Mouse (Mus musculus): ENCODE data around the gene Rpl22. TPM values are rescaled to one million over a fixed set of nuclear protein-coding genes. Genes with fewer than 3 reads are reported as not detected.

The Rpl22 gene
- total RNA-seq, 2 experiments from 2014 or later = 233 to 251 TPM

DNA sequence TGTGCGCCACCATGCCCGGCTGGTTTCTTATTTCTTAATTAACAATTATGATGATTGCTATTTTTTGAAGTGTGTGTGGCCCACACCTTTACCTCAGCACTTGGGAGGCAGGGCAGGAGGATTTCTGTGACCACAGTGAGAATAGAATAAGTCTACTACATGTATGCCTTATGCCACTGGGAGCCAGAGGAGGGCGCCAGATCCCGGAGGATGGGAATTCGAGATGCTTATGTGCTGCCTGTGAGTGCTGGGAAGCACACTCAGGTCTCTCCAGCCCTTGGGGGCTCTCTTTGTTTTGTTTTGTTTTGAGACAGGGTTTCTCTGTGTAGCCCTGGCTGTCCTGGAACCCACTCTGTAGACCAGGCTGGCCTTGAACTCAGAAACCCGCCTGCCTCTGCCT is 3.1 kb downstream of the Rpl22 start:
- intact Hi-C loops (cut with DNase I; ENCODE audit: low total_unique reads) = no loop called here
- DNase-seq = no peak

DNA sequence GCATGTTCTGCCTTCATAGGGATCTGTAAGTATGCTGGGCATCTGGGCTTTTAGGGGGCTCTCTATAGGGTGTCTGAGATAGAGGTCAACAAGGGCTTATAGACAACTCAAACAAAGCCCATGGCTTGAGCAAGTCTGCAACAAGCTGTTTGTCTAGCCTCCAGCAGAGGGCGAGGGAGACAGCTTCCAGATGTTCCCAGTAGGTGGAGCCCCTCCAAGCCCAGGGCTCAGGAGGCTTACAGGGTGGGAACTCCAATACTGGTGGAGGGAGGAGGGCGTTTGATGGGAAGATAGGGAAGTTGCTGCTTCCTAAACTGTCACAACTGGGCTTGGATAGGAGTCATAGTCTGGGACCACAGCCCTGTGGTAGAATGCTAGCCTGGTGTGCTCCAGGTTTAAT is 7.4 kb downstream of the Rpl22 start:
- intact Hi-C loops (cut with DNase I; ENCODE audit: low total_unique reads) = no loop called here

DNA sequence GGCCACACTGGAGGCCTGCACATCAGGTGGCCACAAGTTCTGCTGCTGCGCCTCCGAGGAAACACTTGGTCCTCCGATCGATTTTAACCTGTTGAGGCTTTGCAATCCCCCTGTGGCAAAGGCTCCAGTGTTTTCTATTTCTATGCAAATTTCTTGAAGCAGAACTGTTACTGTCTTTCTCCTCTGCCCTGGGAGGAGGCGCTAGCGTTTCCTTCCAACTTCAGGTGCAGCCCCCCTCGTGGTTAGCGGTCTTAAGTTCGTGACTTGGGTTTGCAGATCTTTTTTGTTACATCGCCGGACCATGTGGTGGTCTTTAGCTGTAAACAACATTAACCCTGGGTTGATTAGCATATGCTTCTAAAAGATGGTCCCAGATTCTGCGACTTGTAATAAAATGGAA is 8.0 kb downstream of the Rpl22 start:
- intact Hi-C loops (cut with DNase I; ENCODE audit: low total_unique reads) = no loop called here
- DNase-seq = no peak

More for the DNA sequence above, 7.4 kb downstream of the Rpl22 start:
- DNase-seq = peak; percentile 74

DNA sequence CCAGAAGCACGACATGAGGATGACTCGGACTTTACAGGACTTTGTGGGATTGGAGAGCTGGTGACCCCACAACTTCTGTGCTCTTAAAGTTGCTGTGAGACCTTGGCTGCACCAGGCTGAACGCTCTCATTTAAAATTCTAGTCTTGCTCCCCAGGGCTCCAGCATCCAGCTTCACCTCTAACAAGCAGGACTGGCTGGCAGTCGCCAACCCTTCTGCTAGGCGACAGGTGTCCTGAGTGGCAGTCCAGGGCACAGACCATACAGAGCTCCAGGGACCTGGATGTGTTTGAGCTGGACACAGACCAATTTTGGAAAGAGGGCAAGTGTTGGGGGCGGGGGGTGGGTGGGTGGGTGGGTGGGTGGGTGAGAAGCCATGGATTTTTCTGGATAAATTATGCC is 12.2 kb downstream of the Rpl22 start:
- no peak for DNase-seq
- intact Hi-C loops (cut with DNase I; ENCODE audit: low total_unique reads) = no loop called here

DNA sequence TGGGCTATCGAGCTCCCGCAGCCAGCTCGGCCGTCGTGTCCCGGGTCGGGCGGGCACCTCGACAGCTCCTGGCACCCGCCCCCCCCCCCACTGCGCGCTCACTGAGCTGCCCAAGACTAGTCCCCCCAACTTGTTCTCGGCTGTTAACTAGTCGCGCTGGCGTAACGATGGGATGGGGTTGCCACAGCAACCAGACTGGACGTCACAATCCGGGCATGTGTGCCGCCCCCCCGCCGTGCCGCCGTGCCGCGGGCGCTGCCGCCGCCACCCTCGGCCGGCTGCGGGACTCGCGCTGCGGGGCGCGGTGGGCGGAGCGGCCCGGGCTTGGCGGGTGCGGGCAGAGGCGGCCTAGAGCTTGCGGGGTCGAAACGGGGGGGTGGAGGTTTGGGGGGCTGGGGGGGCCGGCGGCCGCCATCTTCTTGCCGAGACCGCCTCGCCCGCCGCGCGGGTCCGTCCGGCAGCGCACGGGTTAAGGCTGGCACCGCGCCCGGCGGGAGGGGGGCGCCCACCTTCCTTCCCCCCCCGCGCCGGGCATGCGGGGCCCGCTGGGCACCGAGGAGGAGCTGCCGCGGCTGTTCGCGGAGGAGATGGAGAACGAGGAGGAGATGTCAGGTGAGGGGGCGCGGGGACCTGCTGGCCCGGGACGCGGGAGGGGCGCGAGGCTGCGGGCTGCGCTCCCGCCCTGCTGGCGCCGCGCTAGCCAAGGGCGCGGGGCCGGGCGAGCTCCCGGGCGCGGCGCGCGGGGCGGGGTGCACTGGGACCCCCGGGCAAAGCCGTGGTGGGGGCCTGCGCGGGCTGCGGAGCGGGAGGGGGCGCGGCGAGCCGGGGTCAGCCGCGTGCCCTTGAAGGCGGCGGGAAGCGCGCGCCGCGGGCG is 13.1 kb downstream of the Rpl22 start, which contains the start of gene Chd5:
Gene Chd5 (plus strand): TSS at position 233 of the 874 bp plus-strand sequence.
- intact Hi-C loops (cut with DNase I; ENCODE audit: low total_unique reads) = no loop called here
- no peak for DNase-seq

DNA sequence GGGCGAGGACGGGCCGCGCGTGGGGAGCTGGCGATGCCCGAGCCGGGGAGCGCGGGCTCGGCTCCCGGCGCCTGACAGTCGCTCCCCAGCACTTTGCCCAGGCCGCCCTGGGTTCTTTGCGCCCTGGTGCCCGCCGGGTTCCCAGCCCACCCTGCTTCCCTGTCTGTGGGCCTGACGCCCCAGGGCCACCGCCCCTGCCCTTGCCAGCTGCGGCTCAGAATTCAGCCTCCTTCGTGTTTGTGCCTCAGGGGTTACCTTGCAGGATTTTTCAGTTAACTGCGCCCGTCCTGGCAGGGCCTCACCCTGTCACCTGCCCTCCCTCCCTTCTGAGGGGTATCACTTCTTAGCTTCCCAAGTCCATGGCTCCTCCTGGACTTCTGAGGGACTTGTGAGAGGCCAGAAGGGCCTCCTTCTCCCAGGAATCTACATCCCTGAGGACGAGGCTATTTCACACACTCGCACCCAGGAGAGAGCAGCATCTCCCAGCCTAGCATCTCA is 13.8 kb downstream of the Rpl22 start:
- intact Hi-C loops (cut with DNase I; ENCODE audit: low total_unique reads) = no loop called here
- DNase-seq = no peak

DNA sequence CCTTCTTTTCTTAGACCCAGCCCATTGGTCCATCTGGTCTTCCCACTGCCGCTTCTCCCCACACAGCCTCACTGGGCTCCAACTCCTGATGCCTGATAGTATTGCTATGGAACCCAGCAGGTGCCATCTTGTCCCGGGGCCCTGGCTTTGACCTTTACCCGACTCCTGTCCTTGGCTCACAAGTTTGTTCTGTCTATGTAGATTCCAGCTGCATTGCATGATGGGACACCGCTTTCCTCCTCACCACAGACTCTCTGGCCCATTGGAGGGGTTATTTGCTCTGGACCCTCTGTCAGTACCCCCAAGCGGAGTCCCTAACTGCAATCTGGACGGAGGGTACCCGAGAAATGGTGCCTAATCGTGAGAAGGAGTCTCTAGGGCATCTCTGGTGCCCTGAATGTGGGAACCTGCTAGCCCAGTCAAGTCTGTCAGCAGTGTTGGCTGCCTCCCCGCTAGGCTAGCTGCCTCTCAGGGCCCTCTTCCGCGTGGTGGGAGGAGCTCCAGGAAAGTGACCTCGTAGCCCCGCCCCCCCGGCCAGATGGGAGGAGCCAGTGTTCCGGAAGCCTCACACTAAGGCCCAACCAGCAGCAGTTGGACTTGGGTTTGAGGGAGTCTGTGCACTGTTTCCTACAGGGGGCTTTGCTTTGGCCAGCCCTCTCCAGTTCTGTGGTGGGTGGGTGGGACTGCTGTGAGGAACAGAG is 15.2 kb downstream of the Rpl22 start:
- DNase-seq = no peak
- intact Hi-C loops (cut with DNase I; ENCODE audit: low total_unique reads) = loop anchor here (5.0 kb wide), 2 partner anchors 97 to 152 kb away; no protein-coding TSS in a partner anchor

DNA sequence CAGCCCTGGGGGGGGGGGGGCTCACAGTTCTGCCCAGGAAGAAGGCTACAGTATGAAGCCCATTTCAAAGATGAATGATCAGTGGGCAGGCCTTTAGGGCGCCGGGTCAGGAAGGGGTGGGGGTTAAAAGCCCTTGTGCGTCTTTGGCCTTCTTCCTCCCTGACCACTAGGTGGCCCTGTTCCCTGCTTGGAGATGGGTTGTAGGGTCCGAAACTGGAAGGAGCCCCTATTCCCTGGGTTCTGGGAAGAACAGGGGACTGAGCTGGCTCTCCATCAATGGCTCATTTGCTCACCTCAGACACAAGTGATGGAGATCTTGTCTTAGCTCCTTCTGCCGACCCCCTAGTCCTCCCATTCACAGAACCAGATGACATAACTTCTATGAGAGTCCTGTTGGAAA is 17.8 kb downstream of the Rpl22 start:
- intact Hi-C loops (cut with DNase I; ENCODE audit: low total_unique reads) = loop anchor here (5.0 kb wide), 2 partner anchors 94 to 149 kb away; no protein-coding TSS in a partner anchor
- no peak for DNase-seq

DNA sequence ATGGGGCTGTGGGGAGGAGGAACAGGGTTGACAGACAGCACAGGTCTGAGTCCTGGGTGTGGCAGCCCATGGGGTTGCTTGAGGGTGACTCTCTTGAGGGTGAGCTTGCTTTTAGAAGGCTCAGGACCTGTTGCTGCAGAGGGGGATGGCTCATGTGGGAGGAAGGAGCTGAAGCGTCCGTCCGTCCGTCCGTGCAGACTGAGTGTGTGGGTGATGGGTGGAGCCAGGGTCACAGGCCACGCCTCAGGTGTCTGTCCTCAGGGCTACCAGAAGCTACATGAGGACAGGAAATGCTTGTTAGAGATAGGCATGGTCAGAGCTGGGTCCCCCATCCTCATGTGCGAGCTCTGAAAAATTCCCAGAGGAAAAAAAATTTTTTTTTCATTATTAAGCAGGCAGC is 19.1 kb downstream of the Rpl22 start:
- DNase-seq = no peak
- intact Hi-C loops (cut with DNase I; ENCODE audit: low total_unique reads) = loop anchor here (5.0 kb wide), 2 partner anchors 93 to 148 kb away; no protein-coding TSS in a partner anchor

DNA sequence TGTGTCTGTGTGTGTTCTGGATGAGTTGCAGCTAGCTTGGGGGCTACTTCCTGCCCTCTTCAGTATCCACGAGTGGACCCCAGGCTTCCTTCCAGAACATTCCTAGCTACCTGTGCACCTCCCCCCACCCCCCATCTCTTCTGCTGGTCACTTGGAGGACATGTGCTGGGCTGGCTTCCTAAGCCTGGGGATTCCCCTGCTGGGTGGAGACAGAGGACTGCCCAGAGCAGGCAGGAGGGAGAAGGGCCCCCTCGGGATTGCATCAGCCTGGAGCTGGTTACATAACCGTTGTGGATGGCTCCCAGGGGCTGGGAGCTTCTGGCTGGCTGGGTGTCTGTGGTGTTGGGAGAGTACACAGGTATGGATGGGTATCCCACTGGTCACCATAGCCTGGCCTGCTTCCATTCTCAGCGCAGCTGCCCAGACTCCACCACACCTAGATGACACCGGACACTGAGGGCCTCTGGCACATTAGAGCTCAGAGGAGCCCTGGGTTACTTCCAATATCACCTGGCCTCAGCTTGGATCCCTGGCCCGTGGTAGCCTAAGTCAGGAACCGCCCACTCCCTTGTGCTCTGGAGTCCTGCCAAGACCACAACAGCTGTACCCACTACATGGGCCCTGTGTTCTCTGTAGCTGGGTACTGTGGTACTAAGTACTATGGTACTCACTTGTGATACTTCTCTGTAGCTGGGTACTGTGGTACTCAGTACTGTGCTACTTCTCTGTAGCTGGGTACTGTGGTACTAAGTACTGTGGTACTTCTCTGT is 19.8 kb downstream of the Rpl22 start:
- intact Hi-C loops (cut with DNase I; ENCODE audit: low total_unique reads) = no loop called here
- peak; percentile 43 for DNase-seq

DNA sequence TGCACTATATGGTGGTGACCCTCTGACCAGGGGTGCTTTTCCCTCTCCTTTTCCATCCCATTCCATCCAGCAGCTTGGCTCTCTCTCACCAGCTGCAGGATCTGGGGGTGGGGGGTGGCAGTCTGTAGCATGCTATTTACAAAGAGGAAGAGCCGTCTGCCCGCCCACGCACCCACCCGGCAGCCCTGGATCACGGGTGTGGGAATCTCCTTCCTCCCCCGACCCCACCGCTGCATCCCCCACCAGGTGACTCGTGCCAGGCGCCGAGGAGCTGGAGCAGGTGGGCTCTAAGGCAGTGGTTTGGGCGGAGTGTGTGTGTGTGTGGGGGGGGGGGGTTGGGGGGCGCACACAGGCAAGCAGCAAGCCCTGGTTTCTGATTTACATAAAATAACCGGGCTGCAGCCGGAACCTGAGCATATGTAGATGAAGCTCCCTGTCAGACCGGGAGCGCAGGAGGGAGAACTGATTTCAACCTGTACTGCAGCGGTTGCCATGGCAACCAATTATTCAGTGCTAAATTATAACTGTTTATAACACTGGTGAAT is 24.4 kb downstream of the Rpl22 start:
- intact Hi-C loops (cut with DNase I; ENCODE audit: low total_unique reads) = no loop called here
- no peak for DNase-seq

DNA sequence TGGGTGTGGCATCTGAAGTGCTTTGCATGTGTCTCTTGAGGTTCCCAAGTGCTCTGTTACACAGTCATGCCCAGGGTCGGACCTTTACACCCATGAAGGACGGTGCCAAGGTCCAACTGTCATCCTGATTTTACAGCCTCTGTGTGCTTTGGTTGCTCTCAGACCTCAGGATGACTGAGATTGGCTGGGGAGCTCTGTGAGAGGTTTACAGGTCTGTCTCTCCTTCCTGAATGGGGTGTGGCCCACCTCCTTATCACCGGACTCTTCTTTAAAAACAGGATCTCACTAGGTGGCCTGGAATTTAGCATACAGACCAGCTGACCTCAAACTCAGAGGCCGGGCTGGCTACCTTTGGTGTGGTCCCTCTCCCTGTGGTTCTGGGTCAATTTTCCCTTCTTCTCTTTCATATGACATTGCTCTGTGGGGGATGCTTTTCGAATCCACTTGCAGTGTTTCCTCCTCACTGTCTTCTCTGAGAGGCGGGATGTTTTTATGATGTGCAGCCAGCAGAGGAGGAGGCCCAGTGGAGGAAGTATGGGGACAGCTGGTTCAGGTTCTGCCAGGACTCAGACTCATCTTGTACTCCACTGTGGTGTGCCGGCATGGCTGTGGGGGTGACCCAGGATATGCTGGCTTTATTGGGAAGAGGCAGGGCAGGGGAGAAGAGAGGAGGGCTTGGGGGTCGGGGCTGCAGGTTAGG is 25.3 kb downstream of the Rpl22 start:
- intact Hi-C loops (cut with DNase I; ENCODE audit: low total_unique reads) = no loop called here
- DNase-seq = no peak

DNA sequence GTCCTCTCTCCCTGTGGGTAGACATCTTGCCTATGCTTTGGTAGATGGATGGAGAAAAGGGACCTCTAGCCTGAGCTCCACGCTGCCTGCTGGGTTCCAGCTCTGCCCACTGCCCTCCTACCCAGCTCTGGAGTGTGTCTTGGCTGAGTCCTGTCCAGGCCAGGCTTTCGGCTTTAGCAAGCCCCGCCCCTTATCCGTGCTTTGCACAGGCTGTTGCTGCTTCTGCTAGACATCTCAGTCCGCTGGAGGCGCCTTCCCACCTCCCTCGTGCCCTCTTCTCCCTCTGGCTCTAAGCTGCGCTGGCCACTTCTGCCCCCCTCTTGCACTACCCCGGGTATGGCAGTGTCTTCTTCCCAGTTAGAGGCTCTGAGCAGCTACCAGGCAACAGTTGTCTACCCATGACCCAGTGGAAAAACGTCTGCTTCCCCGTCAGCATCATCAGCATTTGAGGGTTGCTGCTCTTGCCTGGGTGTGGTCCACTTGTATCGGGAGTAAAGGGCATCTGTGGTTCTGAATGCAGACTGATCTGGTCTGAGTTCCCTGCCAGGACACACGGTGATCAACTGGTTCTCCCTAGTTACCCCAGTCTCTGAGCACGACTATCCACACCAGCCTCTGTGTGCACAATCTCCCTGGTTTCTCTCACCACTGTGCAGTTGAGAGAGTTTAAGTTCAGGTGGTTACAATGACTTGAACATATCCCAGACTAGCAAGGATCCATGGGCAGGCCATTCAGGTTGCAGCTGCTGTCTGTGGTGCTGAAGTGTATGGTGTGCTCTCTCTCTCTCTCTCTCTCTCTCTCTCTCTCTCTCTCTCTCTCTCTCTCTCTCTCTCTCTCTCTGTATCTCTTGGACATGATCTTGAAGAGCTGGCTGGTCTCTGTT is 26.1 kb downstream of the Rpl22 start:
- no peak for DNase-seq
- intact Hi-C loops (cut with DNase I; ENCODE audit: low total_unique reads) = no loop called here

DNA sequence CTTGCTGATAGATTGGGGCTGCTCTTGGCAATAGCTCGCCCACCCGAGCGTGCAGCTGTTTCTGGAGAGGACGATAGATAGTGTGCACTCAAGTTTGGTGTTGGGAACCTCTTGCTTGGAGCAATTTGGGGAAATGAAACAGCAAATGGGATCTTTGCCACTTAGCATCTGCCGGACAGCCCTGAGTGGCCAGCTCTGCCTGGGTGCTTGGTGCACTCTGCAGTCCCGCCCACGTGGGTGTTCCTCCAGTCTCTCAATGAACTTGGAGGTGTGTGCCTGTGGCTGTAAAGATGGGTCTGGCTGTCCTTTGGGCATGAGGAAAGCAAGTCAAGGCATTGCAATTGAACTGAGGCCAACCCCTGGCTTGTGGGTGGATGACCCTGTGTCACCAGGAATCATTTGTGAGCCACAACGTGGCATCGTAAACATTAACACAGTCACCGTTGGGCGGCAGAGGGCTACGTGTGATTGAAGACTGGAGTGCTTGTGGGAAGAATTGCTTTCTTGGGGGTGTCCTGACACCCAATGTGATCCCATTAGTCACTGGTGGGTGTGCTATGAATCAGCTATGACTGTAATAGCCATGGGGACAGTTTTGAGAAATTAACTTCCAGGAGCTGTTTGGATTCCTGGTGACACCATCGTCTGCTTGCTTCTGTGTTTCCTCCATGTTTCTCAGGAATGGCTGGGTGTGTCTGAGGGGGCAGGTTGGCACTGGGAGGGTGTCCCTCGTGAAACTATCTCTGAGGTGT is 28.5 kb downstream of the Rpl22 start:
- DNase-seq = no peak
- intact Hi-C loops (cut with DNase I; ENCODE audit: low total_unique reads) = no loop called here

DNA sequence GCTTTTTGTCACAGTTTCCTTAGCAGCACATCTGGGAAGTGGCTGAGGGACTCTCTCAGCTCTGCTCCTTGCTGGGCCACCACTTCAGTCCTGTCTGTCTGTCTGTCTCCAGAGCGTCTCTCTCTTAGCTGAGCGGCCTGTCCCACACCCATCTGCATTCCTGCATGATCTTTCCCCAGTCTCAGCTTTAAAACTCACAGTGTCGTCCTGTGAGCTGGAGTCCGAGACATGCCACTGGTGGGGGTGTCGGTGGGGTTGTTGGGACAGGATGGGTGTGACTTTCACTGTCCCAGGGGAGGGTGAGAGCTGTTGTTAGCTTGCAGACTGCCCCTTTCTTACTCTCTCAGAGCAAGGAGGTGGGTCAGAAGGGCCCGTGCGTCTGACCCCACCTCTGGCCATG is 30.1 kb downstream of the Rpl22 start:
- intact Hi-C loops (cut with DNase I; ENCODE audit: low total_unique reads) = no loop called here
- DNase-seq = no peak

DNA sequence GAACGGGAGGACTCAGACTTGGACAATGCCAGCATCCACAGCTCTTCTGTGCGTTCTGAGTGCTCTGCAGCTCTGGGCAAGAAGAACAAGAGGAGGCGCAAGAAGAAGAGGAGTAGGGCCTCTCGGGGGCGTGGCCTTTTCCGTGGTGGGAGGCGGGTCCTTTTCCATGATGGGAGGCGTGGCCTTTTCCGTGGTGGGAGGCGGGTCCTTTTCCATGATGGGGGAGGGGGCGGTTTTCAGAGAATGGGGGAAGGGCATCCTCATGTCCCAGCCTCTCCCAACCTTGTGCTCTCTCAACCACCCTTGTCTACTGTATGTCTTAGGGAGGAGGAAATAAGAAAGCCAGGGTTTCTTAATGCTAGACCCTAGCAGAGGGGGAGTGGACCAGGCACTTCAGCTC is 34.2 kb downstream of the Rpl22 start:
- intact Hi-C loops (cut with DNase I; ENCODE audit: low total_unique reads) = loop anchor here (5.0 kb wide), 1 partner anchor 473 kb away; no protein-coding TSS in a partner anchor
- DNase-seq = no peak

DNA sequence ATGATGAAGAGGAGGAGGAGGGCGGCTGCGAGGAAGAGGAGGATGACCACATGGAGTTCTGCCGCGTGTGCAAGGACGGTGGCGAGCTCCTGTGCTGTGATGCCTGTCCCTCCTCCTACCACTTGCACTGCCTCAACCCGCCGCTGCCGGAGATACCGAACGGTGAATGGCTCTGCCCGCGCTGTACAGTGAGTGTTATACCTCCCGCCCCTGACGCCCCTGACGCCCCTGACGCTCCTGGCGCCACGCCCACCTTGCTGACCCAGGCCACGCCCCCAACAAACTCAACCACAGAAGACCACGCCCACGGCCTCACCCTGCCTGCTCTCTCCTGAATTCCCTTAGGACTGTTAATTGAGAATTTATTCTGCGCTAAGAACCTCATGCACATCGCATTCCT is 35.3 kb downstream of the Rpl22 start:
- no peak for DNase-seq
- intact Hi-C loops (cut with DNase I; ENCODE audit: low total_unique reads) = loop anchor here (5.0 kb wide), 1 partner anchor 471 kb away; no protein-coding TSS in a partner anchor
